Mouse (Mus musculus): Measurements from ENCODE around the gene Man2b1. TPM values are rescaled to one million over a fixed set of nuclear protein-coding genes. Genes with fewer than 3 reads are reported as not detected.
"Not testable (repeated sequence)": the region's sequence is repeated elsewhere in the genome, so short reads cannot be mapped to it uniquely, and the experiment has no call there.

Man2b1 gene
- polyA plus RNA-seq, 1 experiment from 2014 or later, result 25.2 TPM

DNA sequence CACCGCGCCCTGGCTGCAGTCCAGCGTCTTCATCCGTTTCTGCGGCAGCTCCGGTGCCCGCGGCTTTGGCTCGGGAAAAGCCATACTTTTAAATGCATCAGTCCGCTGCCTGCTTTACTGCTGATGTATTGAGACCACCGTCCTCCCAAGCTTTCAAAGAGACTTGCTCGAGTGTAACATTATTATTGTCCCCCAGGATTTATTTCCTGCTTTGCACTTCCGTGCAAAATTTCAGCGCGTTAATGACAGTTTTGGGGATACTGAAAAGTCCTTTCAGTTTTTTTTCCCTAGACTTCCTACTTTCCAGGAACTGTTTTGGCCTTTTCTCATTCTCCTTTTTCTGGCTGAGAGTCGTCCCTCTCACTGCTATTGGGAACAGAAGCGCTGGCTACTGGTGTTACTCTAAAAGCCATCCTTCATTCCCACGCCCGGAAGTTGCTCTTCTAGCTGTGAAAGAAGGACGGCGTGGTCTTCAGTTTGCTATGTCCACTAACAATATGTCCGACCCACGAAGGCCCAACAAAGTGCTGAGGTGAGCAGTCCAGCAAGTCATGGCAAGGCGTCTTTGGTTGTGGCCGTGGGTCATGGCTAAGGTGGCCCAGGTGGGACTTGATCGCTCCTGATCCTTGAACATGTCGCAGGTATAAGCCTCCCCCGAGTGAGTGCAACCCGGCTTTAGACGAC, 2.4 kb upstream of the Man2b1 start, which contains the start of gene Wdr83os:
TSS of gene Wdr83os (plus strand) at position 209 of the 684 bp plus-strand sequence.
- Histone ChIP-seq H3K27ac (peak within 1 kb of the TSS; percentile 87), H3K27me3 (ENCODE audit: low read depth, poor library complexity, severe bottlenecking) (no peaks in the 10 kb centered on the region), H3K4me3 (peak within 1 kb of the TSS; percentile 96), H3K4me1 (peaks cover 42% of the 10 kb centered on the region), H3K36me3 (peaks cover 47% of the 10 kb centered on the region), H3K9me3 (replicated peaks) (no peaks in the 10 kb centered on the region)
- DNase-seq (ENCODE audit: low spot score), result peak; percentile 76
- under 1% methylated on average over 30 of the region's 30 CpGs for WGBS

GRCm38 (mm10) chr8:85081216-85081555, 1.9 kb upstream of the Man2b1 start, which contains the start of gene Wdr83:
TSS of gene Wdr83 (minus strand) at chr8:85081306.
- H3K4me1 ChIP-seq, result peaks cover 42% of the 10 kb centered on the region

DNA sequence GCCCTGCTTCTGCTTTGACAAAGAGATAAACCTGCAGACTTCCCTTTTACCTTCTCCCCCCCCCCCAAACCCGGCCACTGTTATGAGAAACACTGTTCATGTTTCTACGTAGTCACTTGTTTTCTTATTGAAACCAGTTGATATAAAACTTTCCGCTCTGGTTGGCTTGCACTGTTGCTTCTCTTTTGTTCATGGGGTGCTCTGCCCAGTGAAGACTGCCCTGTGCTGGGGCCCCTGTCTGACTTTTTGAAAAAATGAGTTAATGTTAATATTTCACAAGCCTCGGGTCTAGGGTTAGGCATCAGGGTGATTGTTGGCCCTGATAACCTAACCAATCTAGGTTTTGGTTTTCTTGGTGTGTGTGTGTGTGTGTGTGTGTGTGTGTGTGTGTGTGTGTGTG, 901 bp upstream of the Man2b1 start:
- not testable (repeated sequence) for H3K4me3 ChIP-seq; H3K27me3 ChIP-seq (ENCODE audit: low read depth, poor library complexity, severe bottlenecking); H3K27ac ChIP-seq; H3K9me3 ChIP-seq (replicated peaks); DNase-seq (ENCODE audit: low spot score)
- Histone ChIP-seq H3K4me1 (peaks cover 42% of the 10 kb centered on the region), H3K36me3 (peaks cover 44% of the 10 kb centered on the region)
- 94% methylated on average over 4 of the region's 4 CpGs for WGBS

More at GRCm38 (mm10) chr8:85081216-85081555, 1.9 kb upstream of the Man2b1 start, which contains the start of gene Wdr83:
- peak within 1 kb of the TSS; percentile 96 for H3K4me3 ChIP-seq
- WGBS, result 2% methylated on average over 9 of the region's 9 CpGs
- DNase-seq (ENCODE audit: low spot score), result peak; percentile 62
- H3K9me3 ChIP-seq (replicated peaks), result no peaks in the 10 kb centered on the region
- H3K36me3 ChIP-seq, result peaks cover 46% of the 10 kb centered on the region
- no peaks in the 10 kb centered on the region for H3K27me3 ChIP-seq (ENCODE audit: low read depth, poor library complexity, severe bottlenecking)
- peak within 1 kb of the TSS; percentile 87 for H3K27ac ChIP-seq

GRCm38 (mm10) chr8:85084633-85085032, 1.6 kb downstream of the Man2b1 start:
- H3K4me3 ChIP-seq, result no peak overlapping the region
- no peaks in the 10 kb centered on the region for H3K9me3 ChIP-seq (replicated peaks)
- no peak overlapping the region for H3K27ac ChIP-seq
- 88% methylated on average over 8 of the region's 8 CpGs for WGBS
- peaks cover 38% of the 10 kb centered on the region for H3K4me1 ChIP-seq
- no peak for DNase-seq (ENCODE audit: low spot score)
- no peaks in the 10 kb centered on the region for H3K27me3 ChIP-seq (ENCODE audit: low read depth, poor library complexity, severe bottlenecking)
- H3K36me3 ChIP-seq, result peaks cover 47% of the 10 kb centered on the region

GRCm38 (mm10) chr8:85086238-85086637, 3.2 kb downstream of the Man2b1 start:
- H3K27me3 ChIP-seq (ENCODE audit: low read depth, poor library complexity, severe bottlenecking), result no peaks in the 10 kb centered on the region
- H3K9me3 ChIP-seq (replicated peaks), result no peaks in the 10 kb centered on the region
- DNase-seq (ENCODE audit: low spot score), result no peak
- 84% methylated on average over 3 of the region's 3 CpGs for WGBS
- peaks cover 53% of the 10 kb centered on the region for H3K36me3 ChIP-seq
- H3K4me3 ChIP-seq, result no peak overlapping the region
- no peak overlapping the region for H3K27ac ChIP-seq
- H3K4me1 ChIP-seq, result peaks cover 28% of the 10 kb centered on the region

DNA sequence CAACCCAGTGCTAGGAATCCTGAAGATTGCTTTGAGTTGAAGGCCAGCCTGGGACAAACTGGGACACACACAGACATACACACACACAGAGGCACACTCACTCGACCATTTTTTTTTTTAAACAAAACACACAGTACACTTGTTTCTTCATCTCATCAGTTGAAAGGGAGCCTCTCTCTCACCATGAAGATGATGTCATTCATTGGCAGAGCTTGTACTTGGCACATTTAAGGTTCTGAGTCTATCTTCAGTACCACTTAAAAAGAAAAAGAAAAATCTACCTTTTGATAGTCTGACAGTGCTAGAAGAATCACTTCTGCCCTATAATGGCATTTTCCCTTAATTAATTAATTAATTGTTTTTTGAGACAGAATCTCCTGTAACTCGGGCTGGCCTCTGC, 5.7 kb downstream of the Man2b1 start:
- no peak for DNase-seq (ENCODE audit: low spot score)
- Histone ChIP-seq H3K27me3 (ENCODE audit: low read depth, poor library complexity, severe bottlenecking) (no peaks in the 10 kb centered on the region), H3K4me1 (peaks cover 9% of the 10 kb centered on the region), H3K4me3 (no peak overlapping the region), H3K27ac (no peak overlapping the region), H3K9me3 (replicated peaks) (no peaks in the 10 kb centered on the region), H3K36me3 (peaks cover 68% of the 10 kb centered on the region)
- WGBS, result 87% methylated on average over 2 of the region's 2 CpGs

DNA sequence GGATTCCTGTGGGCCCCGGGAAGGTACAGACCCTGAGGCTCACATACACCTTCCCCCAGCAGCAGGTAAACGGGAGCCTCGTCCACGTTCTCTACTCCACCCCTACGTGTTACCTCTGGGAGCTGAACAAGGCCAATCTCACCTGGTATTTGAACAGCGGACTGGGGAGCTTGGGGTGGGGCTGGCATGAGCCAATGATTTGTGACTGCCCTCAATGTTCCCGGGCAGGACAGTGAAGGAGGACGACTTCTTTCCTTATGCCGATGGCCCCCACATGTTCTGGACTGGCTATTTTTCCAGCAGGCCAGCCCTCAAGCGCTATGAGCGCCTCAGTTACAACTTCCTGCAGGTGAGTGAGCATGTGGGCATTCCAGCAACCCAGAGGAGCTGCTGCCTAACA, 7.8 kb downstream of the Man2b1 start:
- DNase-seq (ENCODE audit: low spot score), result no peak
- H3K27ac ChIP-seq, result no peak overlapping the region
- peaks cover 3% of the 10 kb centered on the region; the same call in 1 of the 2 replicates for H3K4me1 ChIP-seq
- WGBS, result 90% methylated on average over 11 of the region's 11 CpGs
- peaks cover 77% of the 10 kb centered on the region for H3K36me3 ChIP-seq
- no peaks in the 10 kb centered on the region for H3K9me3 ChIP-seq (replicated peaks)
- no peaks in the 10 kb centered on the region for H3K27me3 ChIP-seq (ENCODE audit: low read depth, poor library complexity, severe bottlenecking)
- H3K4me3 ChIP-seq, result no peak overlapping the region

GRCm38 (mm10) chr8:85091526-85092090, 8.5 kb downstream of the Man2b1 start:
- Histone ChIP-seq H3K4me1 (peaks cover 3% of the 10 kb centered on the region; the same call in 1 of the 2 replicates), H3K36me3 (peaks cover 80% of the 10 kb centered on the region), H3K27me3 (ENCODE audit: low read depth, poor library complexity, severe bottlenecking) (no peaks in the 10 kb centered on the region), H3K9me3 (replicated peaks) (no peaks in the 10 kb centered on the region), H3K27ac (no peak overlapping the region), H3K4me3 (no peak overlapping the region)
- WGBS, result 22% methylated on average over 21 of the region's 21 CpGs
- DNase-seq (ENCODE audit: low spot score), result no peak

GRCm38 (mm10) chr8:85095051-85095450, 12.0 kb downstream of the Man2b1 start:
- H3K4me1 ChIP-seq, result peaks cover 3% of the 10 kb centered on the region; the same call in 1 of the 2 replicates
- 93% methylated on average over 13 of the region's 13 CpGs for WGBS
- no peak overlapping the region for H3K27ac ChIP-seq
- H3K36me3 ChIP-seq, result peaks cover 72% of the 10 kb centered on the region
- H3K4me3 ChIP-seq, result no peak overlapping the region
- no peaks in the 10 kb centered on the region for H3K27me3 ChIP-seq (ENCODE audit: low read depth, poor library complexity, severe bottlenecking)
- DNase-seq (ENCODE audit: low spot score), result no peak
- H3K9me3 ChIP-seq (replicated peaks), result no peaks in the 10 kb centered on the region

- Histone ChIP-seq H3K36me3 (peaks cover 72% of the 10 kb centered on the region), H3K27me3 (ENCODE audit: low read depth, poor library complexity, severe bottlenecking) (no peaks in the 10 kb centered on the region), H3K9me3 (replicated peaks) (no peaks in the 10 kb centered on the region), H3K4me1 (peaks cover 3% of the 10 kb centered on the region; the same call in 1 of the 2 replicates), H3K27ac (no peak overlapping the region), H3K4me3 (no peak overlapping the region)
- no peak for DNase-seq (ENCODE audit: low spot score)
- WGBS, result 94% methylated on average over 7 of the region's 7 CpGs
Observed at GRCm38 (mm10) chr8:85095566-85095965, 12.5 kb downstream of the Man2b1 start.

DNA sequence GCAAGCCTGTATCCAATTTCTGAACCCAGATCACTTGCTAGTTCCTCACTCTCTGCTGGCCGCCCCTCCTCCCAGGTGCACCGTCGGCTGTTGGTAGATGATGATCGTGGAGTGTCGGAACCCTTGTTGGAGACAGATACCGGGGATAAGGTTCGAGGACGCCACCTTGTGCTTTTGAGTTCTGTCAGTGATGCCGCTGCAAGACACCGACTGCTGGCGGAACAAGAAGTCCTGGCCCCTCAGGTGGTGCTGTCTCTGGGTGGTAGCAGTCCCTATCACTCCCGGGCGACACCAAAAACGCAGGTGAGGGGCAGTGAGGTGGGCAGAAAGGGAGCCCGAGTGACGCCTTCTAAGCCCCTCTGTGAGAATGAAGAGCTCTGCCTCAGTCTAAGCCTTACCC, 13.1 kb downstream of the Man2b1 start:
- H3K36me3 ChIP-seq, result peaks cover 67% of the 10 kb centered on the region

GRCm38 (mm10) chr8:85096850-85097249, 13.8 kb downstream of the Man2b1 start:
- 90% methylated on average over 4 of the region's 4 CpGs for WGBS
- H3K4me1 ChIP-seq, result no peaks in the 10 kb centered on the region
- H3K27me3 ChIP-seq (ENCODE audit: low read depth, poor library complexity, severe bottlenecking), result no peaks in the 10 kb centered on the region
- H3K36me3 ChIP-seq, result peaks cover 62% of the 10 kb centered on the region
- no peak overlapping the region for H3K4me3 ChIP-seq
- H3K9me3 ChIP-seq (replicated peaks), result no peaks in the 10 kb centered on the region
- no peak for DNase-seq (ENCODE audit: low spot score)
- no peak overlapping the region for H3K27ac ChIP-seq

More for the DNA sequence above, 13.1 kb downstream of the Man2b1 start:
- 95% methylated on average over 16 of the region's 16 CpGs for WGBS
- Histone ChIP-seq H3K27me3 (ENCODE audit: low read depth, poor library complexity, severe bottlenecking) (no peaks in the 10 kb centered on the region), H3K4me3 (no peak overlapping the region), H3K4me1 (peaks cover 3% of the 10 kb centered on the region; the same call in 1 of the 2 replicates), H3K9me3 (replicated peaks) (no peaks in the 10 kb centered on the region), H3K27ac (no peak overlapping the region)
- no peak for DNase-seq (ENCODE audit: low spot score)

DNA sequence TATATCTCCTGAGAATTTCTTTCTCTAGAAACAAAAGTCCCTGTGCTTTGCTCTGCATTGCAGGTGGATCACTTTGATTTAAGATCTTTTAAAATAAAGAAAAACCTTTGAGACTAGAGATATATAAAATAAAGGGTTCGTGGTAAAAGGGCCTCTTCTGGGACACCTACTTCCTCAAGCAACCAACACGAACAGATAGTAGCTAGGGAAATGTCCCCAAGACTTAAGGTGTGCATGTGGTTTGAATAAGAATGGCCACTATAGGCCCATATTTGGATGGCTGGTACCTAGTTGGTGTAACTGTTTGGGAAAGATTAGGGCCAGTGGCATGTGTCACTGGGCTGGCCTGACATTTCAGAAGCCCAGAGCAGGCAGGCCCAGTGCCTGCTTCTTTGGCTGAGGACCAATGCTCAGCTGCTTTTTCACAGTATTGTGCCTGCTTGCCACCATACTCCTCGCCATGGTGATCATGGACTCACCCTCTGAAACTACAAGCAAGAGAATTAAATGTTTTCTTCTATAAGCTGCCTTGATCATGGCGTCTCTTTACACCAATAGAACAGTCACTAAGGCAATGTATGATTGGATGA, 17.1 kb downstream of the Man2b1 start:
- Histone ChIP-seq H3K36me3 (peaks cover 37% of the 10 kb centered on the region), H3K4me3 (no peak overlapping the region), H3K27me3 (ENCODE audit: low read depth, poor library complexity, severe bottlenecking) (no peaks in the 10 kb centered on the region), H3K4me1 (no peaks in the 10 kb centered on the region), H3K9me3 (replicated peaks) (no peaks in the 10 kb centered on the region), H3K27ac (no peak overlapping the region)
- DNase-seq (ENCODE audit: low spot score), result no peak
- 89% methylated on average over 4 of the region's 4 CpGs for WGBS

All from limb, embryonic 10.5 days (tissue).